In the genomic region with DNA sequence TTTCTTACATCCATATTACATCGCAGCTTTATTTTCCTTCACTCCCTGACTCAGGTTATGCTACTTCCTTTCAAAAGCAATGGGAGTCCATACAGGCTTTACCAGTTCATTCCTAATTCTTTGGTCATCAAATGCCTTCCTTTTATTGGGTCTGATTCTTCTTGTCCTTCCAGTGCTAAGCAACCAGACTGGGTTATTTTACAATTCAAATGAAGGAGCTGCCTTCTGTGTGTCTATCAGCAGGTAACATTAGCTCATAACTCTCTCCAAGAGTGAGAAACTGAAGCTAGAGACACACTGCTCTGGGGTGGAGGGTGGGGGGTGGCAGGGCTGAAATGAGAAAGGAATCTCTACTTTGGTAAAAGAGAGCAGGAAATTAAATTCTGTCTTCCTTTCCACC, we compare ENCODE assay signal across 26 mouse cellular contexts. TPM values are rescaled to one million over a fixed set of nuclear protein-coding genes. Genes with fewer than 3 reads are reported as not detected.
DNase-seq lines count a peak whose midpoint lies in the region; ATAC-seq and TF ChIP-seq lines count a peak whose summit lies in the region.
"Had no signal": no experiment of that assay in that cellular context is flagged by ENCODE, and none has a peak within 500 bp of the region (broad histone marks: within the 10 kb centered on the region; RNA-seq: fewer than 3 reads in every experiment).

No protein-coding gene starts in this region.

- 61% methylated on average over 1 of the region's 1 CpGs for WGBS in hindbrain, embryonic 10.5 days
- 23% methylated on average over 1 of the region's 1 CpGs for WGBS in hindbrain, postnatal 0 days
- WGBS in liver, embryonic 13.5 days (ENCODE audit: insufficient replicate concordance): 67% methylated on average over 1 of the region's 1 CpGs

- H3K36me3 ChIP-seq in hindbrain, embryonic 10.5 days: no peaks in the 10 kb centered on the region
- H3K36me3 ChIP-seq in hindbrain, postnatal 0 days (ENCODE audit: insufficient read depth, low read length): no peaks in the 10 kb centered on the region
- no peaks in the 10 kb centered on the region for H3K36me3 ChIP-seq in liver, embryonic 13.5 days
- H3K36me3 ChIP-seq: embryonic facial prominence, embryonic 12.5 days; kidney, embryonic 15.5 days; limb, embryonic 10.5 days; stomach, embryonic 15.5 days had no signal

- H3K9ac ChIP-seq in hindbrain, postnatal 0 days (replicated peaks; ENCODE audit: low read length): no peak overlapping the region
- H3K9ac ChIP-seq in liver, embryonic 13.5 days: peak overlapping the region; percentile 43; the same call in 1 of the 2 replicates
- H3K9ac ChIP-seq: embryonic facial prominence, embryonic 12.5 days; kidney, embryonic 15.5 days; stomach, embryonic 15.5 days had no signal

- peak overlapping the region; percentile 40 for H3K27ac ChIP-seq in hindbrain, embryonic 10.5 days
- H3K27ac ChIP-seq in hindbrain, postnatal 0 days: no peak overlapping the region
- peak overlapping the region; percentile 59; the same call in 1 of the 2 replicates for H3K27ac ChIP-seq in liver, embryonic 13.5 days
- H3K27ac ChIP-seq: embryonic facial prominence, embryonic 12.5 days; kidney, embryonic 15.5 days; left cerebral cortex, adult 2 months; limb, embryonic 10.5 days; stomach, embryonic 15.5 days had no signal

- H3K4me1 ChIP-seq in hindbrain, embryonic 10.5 days (replicated peaks): peaks cover 11% of the 10 kb centered on the region
- no peaks in the 10 kb centered on the region for H3K4me1 ChIP-seq in hindbrain, postnatal 0 days (ENCODE audit: insufficient read depth, low read length)
- peaks cover 16% of the 10 kb centered on the region; the same call in 1 of the 2 replicates for H3K4me1 ChIP-seq in liver, embryonic 13.5 days (replicated peaks)
- H3K4me1 ChIP-seq: embryonic facial prominence, embryonic 12.5 days; kidney, embryonic 15.5 days; limb, embryonic 10.5 days; megakaryocyte, embryonic 14.5 days; stomach, embryonic 15.5 days had no signal

- H3K4me2 ChIP-seq in hindbrain, postnatal 0 days (ENCODE audit: low read depth, low read length): no peak overlapping the region
- H3K4me2 ChIP-seq in liver, embryonic 13.5 days: no peak overlapping the region
- H3K4me2 ChIP-seq: embryonic facial prominence, embryonic 12.5 days; kidney, embryonic 15.5 days; stomach, embryonic 15.5 days had no signal

- DNase-seq in hindbrain, embryonic 10.5 days (ENCODE audit: low spot score): no peak
- DNase-seq in hindbrain, postnatal 0 days (ENCODE audit: low spot score): no peak
- DNase-seq in R1 (ENCODE audit: low read depth, low spot score) (peak; percentile 56), MN1 (ENCODE audit: low spot score) (no peak)
- DNase-seq in brain, embryonic 14.5 days (ENCODE audit: low read depth): peak; percentile 37
- DNase-seq in liver, embryonic 13.5 days: no peak
- DNase-seq in kidney, adult 9 months: no peak
- no peak for DNase-seq in urinary bladder, postnatal 4 days (ENCODE audit: low spot score in 2 of 2)
- DNase-seq: adrenal gland, postnatal 14 days; cerebellum, adult 11 months; cerebellum, postnatal 10 days; heart, adult 11 months; heart, postnatal 36 days; kidney, postnatal 4 days; layer of hippocampus, adult 9-11 months; lung, adult 2 months; right cerebral cortex, postnatal 14 days; thymus, adult 18-20 months; thymus, postnatal 4 days had no signal

- no peak for TF ChIP-seq POLR2A in brain, embryonic 14.5 days (IDR thresholded peaks at IDR 0.05; ENCODE audit: borderline replicate concordance, extremely low read depth, insufficient read depth, insufficient read length, poor library complexity, severe bottlenecking)

- no peaks in the 10 kb centered on the region for H3K27me3 ChIP-seq in hindbrain, embryonic 10.5 days (ENCODE audit: insufficient read depth, poor library complexity, severe bottlenecking)
- H3K27me3 ChIP-seq in hindbrain, postnatal 0 days (ENCODE audit: insufficient read depth, low read length): no peaks in the 10 kb centered on the region
- H3K27me3 ChIP-seq in liver, embryonic 13.5 days: no peaks in the 10 kb centered on the region
- H3K27me3 ChIP-seq: embryonic facial prominence, embryonic 12.5 days; kidney, embryonic 15.5 days; megakaryocyte, embryonic 14.5 days; stomach, embryonic 15.5 days had no signal

- ATAC-seq in hindbrain, postnatal 0 days: no peak
- ATAC-seq in liver, embryonic 13.5 days (ENCODE audit: low read depth): no peak
- ATAC-seq: activated CD4-positive, CD25-positive, alpha-beta regulatory T cell, adult 4 months had no signal

- no peaks in the 10 kb centered on the region for H3K9me3 ChIP-seq in hindbrain, embryonic 10.5 days
- no peaks in the 10 kb centered on the region for H3K9me3 ChIP-seq in hindbrain, postnatal 0 days (ENCODE audit: low read length)
- H3K9me3 ChIP-seq in liver, embryonic 13.5 days (replicated peaks): no peaks in the 10 kb centered on the region
- H3K9me3 ChIP-seq: embryonic facial prominence, embryonic 12.5 days; kidney, embryonic 15.5 days; limb, embryonic 10.5 days; megakaryocyte, embryonic 14.5 days; stomach, embryonic 15.5 days had no signal

- no peak for TF ChIP-seq CTCF in hindbrain, postnatal 0 days (IDR thresholded peaks at IDR 0.05; ENCODE audit: low read depth)
- TF ChIP-seq CTCF in brain, embryonic 14.5 days (IDR thresholded peaks at IDR 0.05; ENCODE audit: borderline replicate concordance, extremely low read depth, insufficient read depth, insufficient read length): no peak

- no peak overlapping the region for H3K4me3 ChIP-seq in hindbrain, embryonic 10.5 days
- H3K4me3 ChIP-seq in hindbrain, postnatal 0 days (ENCODE audit: low read length): no peak overlapping the region
- H3K4me3 ChIP-seq in liver, embryonic 13.5 days (replicated peaks): peak overlapping the region; percentile 38
- H3K4me3 ChIP-seq: embryonic facial prominence, embryonic 12.5 days; kidney, embryonic 15.5 days; left cerebral cortex, adult 2 months; limb, embryonic 10.5 days; megakaryocyte, embryonic 14.5 days; stomach, embryonic 15.5 days had no signal

RNA-seq across cellular contexts. Expression of a gene that starts 12.6 kb away (rescaled TPM):
- polyA plus RNA-seq in hindbrain, embryonic 10.5 days (2016; fragmentation: Nextera tagmentation; extraction: Ambion mirVana): 12.5 and 15.1 TPM in 2 replicates
- 2.8 and 3.1 TPM in 2 replicates for total RNA-seq in hindbrain, postnatal 0 days (2014; rRNA removed)
- 8.7 and 9.3 TPM in 2 replicates for polyA plus RNA-seq in hindbrain, postnatal 0 days (2015; fragmentation: Nextera tagmentation; extraction: Ambion mirVana)
- 6.6 and 7.3 TPM in 2 replicates for polyA plus RNA-seq in brain, embryonic 14.5 days (2012; rRNA removed)
- 7.3 and 8.6 TPM in 2 replicates for polyA plus RNA-seq in liver, embryonic 13.5 days (2015; fragmentation: Nextera tagmentation; extraction: Ambion mirVana)

RNA-seq across cellular contexts. Expression of a gene that starts 14.1 kb away (rescaled TPM):
- 9.2 and 9.9 TPM in 2 replicates for polyA plus RNA-seq in hindbrain, embryonic 10.5 days (2016; fragmentation: Nextera tagmentation; extraction: Ambion mirVana)
- total RNA-seq in hindbrain, postnatal 0 days (2014; rRNA removed): 3.3 and 4.5 TPM in 2 replicates
- polyA plus RNA-seq in hindbrain, postnatal 0 days (2015; fragmentation: Nextera tagmentation; extraction: Ambion mirVana): 6.3 and 6.6 TPM in 2 replicates
- polyA plus RNA-seq in brain, embryonic 14.5 days (2012; rRNA removed): 4.7 and 4.9 TPM in 2 replicates
- 27.4 and 36.9 TPM in 2 replicates for polyA plus RNA-seq in liver, embryonic 13.5 days (2015; fragmentation: Nextera tagmentation; extraction: Ambion mirVana)

Comparison
In these comparisons a context has a peak if more than half of its experiments do, and no peak if none do; other contexts are left out.
1. DNase-seq: peak in R1 (single experiment) and brain, embryonic 14.5 days (single experiment); none in hindbrain, embryonic 10.5 days (single experiment), hindbrain, postnatal 0 days (single experiment), liver, embryonic 13.5 days (single experiment), kidney, adult 9 months (single experiment), urinary bladder, postnatal 4 days (0 of 2) and MN1 (single experiment).